Mouse (Mus musculus): ENCODE data around the gene Fhdc1.

Gene Fhdc1

GRCm38 (mm10) chr3:84435288-84436043 lies 44.8 kb downstream of the Fhdc1 start:
- in situ Hi-C loops (cut with MboI, MseI): loop anchor here (5.0 kb wide), 1 partner anchor 88 kb away; no protein-coding TSS in a partner anchor

- in situ Hi-C loops (cut with MboI, MseI): no loop called here
These were observed 47.3 kb downstream of the Fhdc1 start for GRCm38 (mm10) chr3:84432797-84433445.

- in situ Hi-C loops (cut with MboI, MseI): no loop called here
These were observed 49.0 kb downstream of the Fhdc1 start for GRCm38 (mm10) chr3:84431257-84431656.

GRCm38 (mm10) chr3:84430152-84430551 lies 50.1 kb downstream of the Fhdc1 start:
- in situ Hi-C loops (cut with MboI, MseI): no loop called here

GRCm38 (mm10) chr3:84428994-84429725 lies 51.1 kb downstream of the Fhdc1 start:
- in situ Hi-C loops (cut with MboI, MseI): no loop called here

GRCm38 (mm10) chr3:84427779-84428178 lies 52.5 kb downstream of the Fhdc1 start:
- in situ Hi-C loops (cut with MboI, MseI): no loop called here

GRCm38 (mm10) chr3:84422340-84422739 lies 57.9 kb downstream of the Fhdc1 start:
- in situ Hi-C loops (cut with MboI, MseI): no loop called here

- in situ Hi-C loops (cut with MboI, MseI): no loop called here
These were observed 66.4 kb downstream of the Fhdc1 start for GRCm38 (mm10) chr3:84413868-84414267.

GRCm38 (mm10) chr3:84412920-84413319 lies 67.3 kb downstream of the Fhdc1 start:
- in situ Hi-C loops (cut with MboI, MseI): no loop called here

GRCm38 (mm10) chr3:84409474-84409862 lies 70.8 kb downstream of the Fhdc1 start:
- in situ Hi-C loops (cut with MboI, MseI): no loop called here

GRCm38 (mm10) chr3:84408756-84409473 lies 71.3 kb downstream of the Fhdc1 start:
- in situ Hi-C loops (cut with MboI, MseI): no loop called here

- in situ Hi-C loops (cut with MboI, MseI): no loop called here
These were observed 74.7 kb downstream of the Fhdc1 start for GRCm38 (mm10) chr3:84405523-84405922.

GRCm38 (mm10) chr3:84403389-84403788 lies 76.8 kb downstream of the Fhdc1 start:
- in situ Hi-C loops (cut with MboI, MseI): no loop called here

GRCm38 (mm10) chr3:84402716-84403115 lies 77.5 kb downstream of the Fhdc1 start:
- in situ Hi-C loops (cut with MboI, MseI): no loop called here

GRCm38 (mm10) chr3:84397976-84398375 lies 82.3 kb downstream of the Fhdc1 start:
- in situ Hi-C loops (cut with MboI, MseI): loop anchor here (5.0 kb wide), 1 partner anchor 79 kb away; no protein-coding TSS in a partner anchor

GRCm38 (mm10) chr3:84396240-84396639 lies 84.0 kb downstream of the Fhdc1 start:
- in situ Hi-C loops (cut with MboI, MseI): loop anchor here (5.0 kb wide), 1 partner anchor 81 kb away; no protein-coding TSS in a partner anchor

- in situ Hi-C loops (cut with MboI, MseI): loop anchor here (5.0 kb wide), 1 partner anchor 81 kb away; no protein-coding TSS in a partner anchor
These were observed 84.4 kb downstream of the Fhdc1 start for GRCm38 (mm10) chr3:84395840-84396239.

GRCm38 (mm10) chr3:84394841-84395447 lies 85.3 kb downstream of the Fhdc1 start:
- in situ Hi-C loops (cut with MboI, MseI): loop anchor here (5.0 kb wide), 1 partner anchor 82 kb away; no protein-coding TSS in a partner anchor
